Mouse (Mus musculus) forebrain, embryonic 15.5 days (tissue): ENCODE measurements around the gene Gm20521. TPM values are rescaled to one million over a fixed set of nuclear protein-coding genes. Genes with fewer than 3 reads are reported as not detected.
"Not testable (repeated sequence)": the region's sequence is repeated elsewhere in the genome, so short reads cannot be mapped to it uniquely, and the experiment has no call there.

Experiments
- ATAC-seq: fragments of 200-750 bp; cut with Nextera tagmentation; replicated peaks from 2 replicates; pipeline ENCODE4 v1.8.0; 2017; ENCODE audit warnings: mild to moderate bottlenecking, moderate TSS enrichment, moderate library complexity
- H3K27ac ChIP-seq: fragments of 300-500 bp; sonication (generic); replicated peaks from 2 replicates; pipeline ENCODE4 v1.5.1; 2015; ENCODE audit warnings: mild to moderate bottlenecking, inconsistent platforms
- H3K27me3 ChIP-seq: fragments of 300-500 bp; sonication (generic); 2 replicates; pipeline ENCODE4 v1.6.1; 2015; ENCODE audit warnings: inconsistent platforms
- H3K36me3 ChIP-seq: fragments of 300-500 bp; sonication (generic); 2 replicates; pipeline ENCODE4 v1.6.1; 2015; ENCODE audit warnings: mild to moderate bottlenecking, inconsistent platforms
- H3K4me1 ChIP-seq: fragments of 300-500 bp; sonication (generic); 2 replicates; pipeline ENCODE4 v1.6.1; 2015; ENCODE audit warnings: inconsistent platforms
- H3K4me2 ChIP-seq: fragments of 300-500 bp; sonication (generic); replicated peaks from 2 replicates; pipeline ENCODE4 v1.6.1; 2015; ENCODE audit warnings: mild to moderate bottlenecking, inconsistent platforms
- H3K4me3 ChIP-seq: fragments of 300-500 bp; sonication (generic); 2 replicates; pipeline ENCODE4 v1.5.1; 2015; ENCODE audit warnings: mild to moderate bottlenecking, inconsistent platforms
- H3K9ac ChIP-seq: fragments of 300-500 bp; sonication (generic); replicated peaks from 2 replicates; pipeline ENCODE4 v1.6.1; 2015; ENCODE audit warnings: mild to moderate bottlenecking, inconsistent platforms
- H3K9me3 ChIP-seq: fragments of 300-500 bp; sonication (generic); 2 replicates; pipeline ENCODE4 v1.6.1; 2016; ENCODE audit warnings: inconsistent platforms
- WGBS: fragments of 180-500 bp; shearing (Covaris S2); methylation state at CpG from one replicate; pipeline ENCODE4 v1.1.7; 2015; ENCODE audit warnings: mixed read lengths; 5-methylcytosine and 5-hydroxymethylcytosine counted together
- polyA plus RNA-seq: library from polyadenylated mRNA; unstranded; fragments of >200 nt; fragmentation: Nextera tagmentation; extraction: Ambion mirVana; gene quantifications from 2 replicates; pipeline ENCODE4 v1.2.1, GENCODE M21; 2015

Gm20521 gene
- polyA plus RNA-seq, 1 experiment from 2014 or later = 0.14 TPM

- no peaks in the 10 kb centered on the region for H3K36me3 ChIP-seq
- H3K27me3 ChIP-seq = no peaks in the 10 kb centered on the region
- WGBS = 83% methylated on average over 3 of the region's 3 CpGs
- no peak overlapping the region for H3K4me3 ChIP-seq
- H3K27ac ChIP-seq = no peak overlapping the region
- ATAC-seq = no peak
- no peaks in the 10 kb centered on the region for H3K9me3 ChIP-seq
- H3K4me1 ChIP-seq = peaks cover 12% of the 10 kb centered on the region
- H3K4me2 ChIP-seq = no peak overlapping the region
- no peak overlapping the region for H3K9ac ChIP-seq
These were observed 56.9 kb downstream of the Gm20521 start for GRCm38 (mm10) chr14:54940176-54940530.

GRCm38 (mm10) chr14:54941024-54941978, 58.1 kb downstream of the Gm20521 start:
- no peaks in the 10 kb centered on the region for H3K27me3 ChIP-seq
- ATAC-seq = no peak

DNA sequence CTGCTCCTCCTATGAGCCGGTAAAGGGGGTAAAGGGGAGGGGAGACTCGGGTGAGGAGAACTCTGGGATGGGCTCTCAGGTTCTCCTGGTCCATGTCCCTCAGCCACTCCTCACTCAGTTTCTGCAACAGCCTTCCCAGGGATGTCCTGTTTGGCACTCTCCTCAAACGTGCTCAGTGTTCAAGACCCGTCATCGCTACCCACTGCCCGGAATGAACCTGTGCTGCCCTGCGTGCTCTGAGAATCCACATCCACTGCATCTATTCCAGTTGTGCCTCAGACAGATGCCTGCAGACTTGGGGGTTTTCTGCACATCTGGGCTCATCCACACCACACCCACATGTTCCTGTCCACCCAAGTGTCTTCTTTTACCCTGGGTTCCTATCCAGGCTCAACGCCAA, 59.2 kb downstream of the Gm20521 start:
- H3K27me3 ChIP-seq = no peaks in the 10 kb centered on the region
- no peaks in the 10 kb centered on the region for H3K9me3 ChIP-seq
- H3K27ac ChIP-seq = no peak overlapping the region
- no peak for ATAC-seq
- 86% methylated on average over 8 of the region's 8 CpGs for WGBS
- H3K4me1 ChIP-seq = no peaks in the 10 kb centered on the region
- H3K36me3 ChIP-seq = no peaks in the 10 kb centered on the region
- H3K9ac ChIP-seq = no peak overlapping the region
- H3K4me3 ChIP-seq = no peak overlapping the region
- no peak overlapping the region for H3K4me2 ChIP-seq

More at GRCm38 (mm10) chr14:54941024-54941978, 58.1 kb downstream of the Gm20521 start:
- Histone ChIP-seq H3K4me1 (peaks cover 2% of the 10 kb centered on the region), H3K36me3 (no peaks in the 10 kb centered on the region), H3K27ac (no peak overlapping the region), H3K9ac (no peak overlapping the region), H3K4me2 (no peak overlapping the region), H3K9me3 (no peaks in the 10 kb centered on the region), H3K4me3 (no peak overlapping the region)
- WGBS = 65% methylated on average over 13 of the region's 13 CpGs

- H3K9me3 ChIP-seq = no peaks in the 10 kb centered on the region
- H3K4me3 ChIP-seq = no peak overlapping the region
- no peak overlapping the region for H3K9ac ChIP-seq
- H3K4me2 ChIP-seq = no peak overlapping the region
- H3K4me1 ChIP-seq = no peaks in the 10 kb centered on the region
- no peak overlapping the region for H3K27ac ChIP-seq
- ATAC-seq = no peak
- H3K27me3 ChIP-seq = no peaks in the 10 kb centered on the region
- no peaks in the 10 kb centered on the region for H3K36me3 ChIP-seq
- WGBS = 97% methylated on average over 7 of the region's 7 CpGs
These were observed 60.7 kb downstream of the Gm20521 start for GRCm38 (mm10) chr14:54943971-54944370.

GRCm38 (mm10) chr14:54944939-54945338, 61.7 kb downstream of the Gm20521 start:
- Histone ChIP-seq H3K4me1 (no peaks in the 10 kb centered on the region), H3K4me2 (no peak overlapping the region)

DNA sequence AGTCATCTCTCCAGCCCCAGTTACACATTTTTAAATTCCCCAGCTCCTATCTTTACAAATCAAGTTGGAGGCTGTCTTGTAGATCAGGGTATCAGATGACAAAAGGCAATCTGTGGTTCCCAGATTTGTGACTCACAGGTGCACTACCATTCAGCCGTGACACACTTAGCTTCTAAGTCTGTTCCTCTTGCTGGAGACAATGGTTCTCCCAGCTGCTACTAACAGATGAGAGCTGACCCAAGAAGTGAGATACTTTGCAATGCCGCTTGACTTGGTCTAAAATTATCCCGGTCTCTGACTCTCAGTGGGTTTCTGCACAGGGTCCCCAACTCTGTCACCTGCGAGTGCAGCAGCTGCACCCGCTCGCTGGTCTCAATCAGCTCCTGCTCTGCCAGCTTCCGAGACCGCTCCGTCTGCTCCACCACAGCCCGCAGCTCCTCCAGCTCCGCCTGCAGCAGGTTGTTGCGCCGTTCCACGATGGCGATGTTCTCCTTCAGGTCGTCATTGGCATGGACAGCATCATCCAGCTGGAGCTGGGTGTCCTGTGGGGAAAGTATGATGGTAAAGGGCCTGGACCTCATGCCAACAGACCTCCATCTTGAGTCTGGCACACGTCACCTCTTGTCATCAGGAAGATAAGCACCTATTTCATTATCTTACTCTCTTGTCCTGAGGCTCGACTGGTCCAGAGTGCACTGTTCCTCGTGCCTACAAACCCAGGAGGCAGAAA, 62.9 kb downstream of the Gm20521 start:
- no peak overlapping the region for H3K4me3 ChIP-seq
- H3K36me3 ChIP-seq = no peaks in the 10 kb centered on the region
- H3K9me3 ChIP-seq = no peaks in the 10 kb centered on the region
- no peak overlapping the region for H3K27ac ChIP-seq
- WGBS = 85% methylated on average over 19 of the region's 19 CpGs
- H3K4me2 ChIP-seq = no peak overlapping the region
- H3K4me1 ChIP-seq = no peaks in the 10 kb centered on the region
- H3K9ac ChIP-seq = no peak overlapping the region
- ATAC-seq = no peak
- H3K27me3 ChIP-seq = no peaks in the 10 kb centered on the region

More at GRCm38 (mm10) chr14:54944939-54945338, 61.7 kb downstream of the Gm20521 start:
- no peak overlapping the region for H3K4me3 ChIP-seq
- no peak overlapping the region for H3K27ac ChIP-seq
- H3K36me3 ChIP-seq = no peaks in the 10 kb centered on the region
- WGBS = 66% methylated on average over 2 of the region's 2 CpGs
- ATAC-seq = no peak
- H3K9me3 ChIP-seq = no peaks in the 10 kb centered on the region
- H3K9ac ChIP-seq = no peak overlapping the region
- no peaks in the 10 kb centered on the region for H3K27me3 ChIP-seq

DNA sequence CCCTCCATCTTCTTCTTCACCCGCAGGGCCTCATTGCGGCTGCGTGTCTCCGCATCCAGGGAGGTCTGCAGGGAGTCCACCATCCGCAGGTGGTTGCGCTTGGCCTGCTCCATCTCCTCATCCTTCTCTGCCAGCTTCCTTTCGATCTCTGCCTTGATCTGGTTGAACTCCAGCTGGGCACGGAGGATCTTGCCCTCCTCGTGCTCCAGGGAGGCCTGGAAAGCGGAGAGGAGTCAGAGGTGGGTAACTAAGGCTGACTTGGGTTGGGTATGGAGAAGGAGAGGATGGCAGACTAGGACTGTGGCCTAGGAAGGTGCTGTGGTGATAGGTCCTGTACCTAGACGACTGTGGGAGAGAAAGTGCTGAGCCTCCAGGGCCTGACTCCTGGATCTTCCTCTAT, 63.8 kb downstream of the Gm20521 start:
- not testable (repeated sequence) for H3K27me3 ChIP-seq, H3K4me3 ChIP-seq, H3K4me1 ChIP-seq, H3K9ac ChIP-seq, H3K27ac ChIP-seq, H3K9me3 ChIP-seq, H3K4me2 ChIP-seq, ATAC-seq, H3K36me3 ChIP-seq
- 91% methylated on average over 11 of the region's 11 CpGs for whole genome bisulfite sequencing

Other genes with a start within 250 kb of the Gm20521 start
- not detected in 2 replicates for gene Gm17606, start 242.5 kb upstream of the Gm20521 start, polyA plus RNA-seq
- gene Cdh24, start 242.1 kb upstream of the Gm20521 start, polyA plus RNA-seq = 7.6 and 8.6 TPM in 2 replicates
- 71.2 and 71.6 TPM in 2 replicates for gene 1700123O20Rik, start 197.2 kb upstream of the Gm20521 start, polyA plus RNA-seq
- gene Acin1, start 196.5 kb upstream of the Gm20521 start, polyA plus RNA-seq = 171 and 181 TPM in 2 replicates
- 0.23 and 0.25 TPM in 2 replicates for gene Gm29776, start 184.6 kb upstream of the Gm20521 start, polyA plus RNA-seq
- gene Cebpe, start 171.3 kb upstream of the Gm20521 start, polyA plus RNA-seq = not detected in 2 replicates
- 6.4 and 8.2 TPM in 2 replicates for gene Slc7a8, start 101.5 kb upstream of the Gm20521 start, polyA plus RNA-seq
- gene Rnf212b, start 69.3 kb upstream of the Gm20521 start, polyA plus RNA-seq = not detected in 2 replicates
- gene Homez, start 12.5 kb upstream of the Gm20521 start, polyA plus RNA-seq = 11.1 and 13.5 TPM in 2 replicates
- gene Ppp1r3e, start 5.9 kb upstream of the Gm20521 start, polyA plus RNA-seq = 1.7 and 2.3 TPM in 2 replicates
- gene Bcl2l2, start 64 bp upstream of the Gm20521 start, polyA plus RNA-seq = 3.5 and 3.6 TPM in 2 replicates
- 163 and 164 TPM in 2 replicates for gene Pabpn1, start 9.1 kb downstream of the Gm20521 start, polyA plus RNA-seq
- gene Slc22a17, start 29.7 kb downstream of the Gm20521 start, polyA plus RNA-seq = 154 and 167 TPM in 2 replicates
- 27.6 and 30.4 TPM in 2 replicates for gene Efs, start 42.7 kb downstream of the Gm20521 start, polyA plus RNA-seq
- 0.27 and 0.29 TPM in 2 replicates for gene Il25, start 49.3 kb downstream of the Gm20521 start, polyA plus RNA-seq
- 3.8 and 5.5 TPM in 2 replicates for gene Cmtm5, start 52.8 kb downstream of the Gm20521 start, polyA plus RNA-seq
- 1.0 and 1.3 TPM in 2 replicates for gene Myh6, start 83.5 kb downstream of the Gm20521 start, polyA plus RNA-seq
- gene Gm17428, start 93.5 kb downstream of the Gm20521 start, polyA plus RNA-seq = not detected in 2 replicates
- gene Myh7, start 111.2 kb downstream of the Gm20521 start, polyA plus RNA-seq = 6.5 and 6.7 TPM in 2 replicates
- 67.1 and 70.8 TPM in 2 replicates for gene Ngdn, start 132.0 kb downstream of the Gm20521 start, polyA plus RNA-seq
- 27.4 and 30.6 TPM in 2 replicates for gene Zfhx2, start 208.9 kb downstream of the Gm20521 start, polyA plus RNA-seq
- 52.2 and 52.3 TPM in 2 replicates for gene Thtpa, start 211.3 kb downstream of the Gm20521 start, polyA plus RNA-seq
- 11.4 and 13.0 TPM in 2 replicates for gene Ap1g2, start 223.2 kb downstream of the Gm20521 start, polyA plus RNA-seq
- gene Jph4, start 233.5 kb downstream of the Gm20521 start, polyA plus RNA-seq = 37.4 and 38.3 TPM in 2 replicates